Mouse (Mus musculus): ENCODE results near the gene Olfr819.
"Not testable (repeated sequence)": the region's sequence is repeated elsewhere in the genome, so short reads cannot be mapped to it uniquely, and the experiment has no call there.

The Olfr819 gene

GRCm38 (mm10) chr10:129967166-129967565, at the start of gene Olfr819:
Olfr819 (minus strand) TSS chr10:129967266.
- not testable (repeated sequence) for DNase-seq (ENCODE audit: low spot score)

GRCm38 (mm10) chr10:130012321-130012720, 45.3 kb upstream of the Olfr819 start, which contains the start of gene Olfr820:
Olfr820 (plus strand) TSS chr10:130012621.
- DNase-seq (ENCODE audit: low spot score), result no peak

GRCm38 (mm10) chr10:130005366-130005765, 38.3 kb upstream of the Olfr819 start:
- DNase-seq (ENCODE audit: low spot score), result not testable (repeated sequence)

GRCm38 (mm10) chr10:130004104-130004503, 37.0 kb upstream of the Olfr819 start:
- DNase-seq (ENCODE audit: low spot score), result not testable (repeated sequence)

- not testable (repeated sequence) for DNase-seq (ENCODE audit: low spot score)
Observed at GRCm38 (mm10) chr10:129984962-129985361, 17.9 kb upstream of the Olfr819 start, which contains the start of gene Gm10310. Gm10310 (minus strand) TSS chr10:129985062.

- DNase-seq (ENCODE audit: low spot score), result not testable (repeated sequence)
Observed at GRCm38 (mm10) chr10:129981867-129982266, 14.8 kb upstream of the Olfr819 start.

- DNase-seq (ENCODE audit: low spot score), result not testable (repeated sequence)
Observed at GRCm38 (mm10) chr10:129976040-129976439, 9.0 kb upstream of the Olfr819 start, which contains the start of gene Olfr247. Olfr247 (minus strand) TSS chr10:129976140.

- not testable (repeated sequence) for DNase-seq (ENCODE audit: low spot score)
Observed at GRCm38 (mm10) chr10:129972994-129973393, 5.9 kb upstream of the Olfr819 start.

GRCm38 (mm10) chr10:129966232-129966631, 834 bp downstream of the Olfr819 start:
- not testable (repeated sequence) for DNase-seq (ENCODE audit: low spot score)

- no peak for DNase-seq (ENCODE audit: low spot score)
Observed at GRCm38 (mm10) chr10:129949000-129949399, 18.1 kb downstream of the Olfr819 start, which contains the start of gene Olfr818. Olfr818 (minus strand) TSS chr10:129949100.

- no peak for DNase-seq (ENCODE audit: low spot score)
Observed at GRCm38 (mm10) chr10:129915497-129915896, 51.6 kb downstream of the Olfr819 start, which contains the start of gene Olfr816. Olfr816 (minus strand) TSS chr10:129915597.
